Mouse (Mus musculus) urinary bladder, postnatal 4 days (tissue): ENCODE data around the gene Krtdap.

Source experiments
- DNase-seq, 2 experiments: peaks; one replicate each; pipeline ENCODE4 v3.0.0; 2021 to 2022; ENCODE audit warnings: low spot score in 2 of 2

The Krtdap gene

GRCm38 (mm10) chr7:30837277-30837676, 49.6 kb downstream of the Krtdap start:
- no peak for DNase-seq

- no peak for DNase-seq
Observed at GRCm38 (mm10) chr7:30840306-30840705, 52.6 kb downstream of the Krtdap start.
